Mouse (Mus musculus): ENCODE results near the gene Gprin3.

Gprin3 gene

DNA sequence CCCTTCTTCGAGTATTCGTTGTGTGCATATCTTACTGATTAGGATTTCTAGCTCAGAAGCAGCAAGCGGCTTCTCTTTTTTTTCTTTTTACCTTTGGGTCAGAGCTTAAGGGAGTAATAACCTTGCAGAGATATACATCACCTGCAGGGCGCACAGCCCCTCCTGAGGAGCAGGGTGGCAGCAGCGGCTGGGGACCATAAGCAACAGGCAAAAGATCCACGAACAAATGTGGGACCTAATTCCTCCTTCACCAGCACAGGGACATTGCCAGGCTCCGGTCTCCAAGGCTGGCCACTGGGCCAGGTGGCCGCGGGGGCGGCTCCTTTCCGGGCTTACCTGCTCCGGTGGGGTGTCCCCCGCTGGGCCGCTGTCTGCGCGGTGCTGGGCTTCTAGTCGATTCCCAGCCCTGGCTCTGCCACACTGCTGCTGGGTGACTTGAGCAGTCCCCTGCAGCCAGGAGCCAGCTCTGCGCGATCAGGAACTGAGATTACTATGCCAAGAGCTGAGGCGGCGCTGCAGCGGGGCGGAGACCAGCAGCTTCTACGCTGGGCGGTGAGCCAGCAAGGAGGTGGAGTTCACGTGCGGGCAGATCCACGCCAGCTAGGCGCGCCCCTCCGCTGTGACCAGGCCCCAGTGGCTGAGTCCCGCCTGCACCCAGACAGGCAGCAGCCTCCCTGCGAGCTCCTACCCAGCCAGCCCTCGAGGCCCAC lies at the start of gene Gprin3:
TSS of gene Gprin3 (minus strand) at position 471 of the 710 bp plus-strand sequence.
- DNase-seq (ENCODE audit: low spot score in 2 of 2): peak; percentile 85 to 92

DNA sequence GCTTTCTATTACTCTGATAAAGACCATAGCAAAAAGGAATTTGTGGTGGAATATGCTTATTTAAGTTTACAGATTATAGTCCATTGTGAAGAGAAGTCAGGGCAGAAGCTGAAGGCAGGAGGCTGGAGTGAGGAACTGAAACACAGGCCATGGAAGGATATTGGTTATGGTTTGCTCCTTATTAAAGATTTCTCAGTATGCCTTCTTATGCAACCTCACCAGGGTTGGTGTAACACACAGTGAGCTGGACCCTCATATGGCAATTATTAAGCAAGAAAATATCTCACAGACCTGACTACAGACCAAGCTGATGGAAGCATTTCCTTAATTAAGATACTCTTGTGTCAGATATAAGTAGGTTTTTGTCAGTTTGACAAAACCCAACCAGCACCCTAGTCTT lies 32.8 kb upstream of the Gprin3 start:
- no peak for DNase-seq (ENCODE audit: low spot score in 2 of 2)

DNA sequence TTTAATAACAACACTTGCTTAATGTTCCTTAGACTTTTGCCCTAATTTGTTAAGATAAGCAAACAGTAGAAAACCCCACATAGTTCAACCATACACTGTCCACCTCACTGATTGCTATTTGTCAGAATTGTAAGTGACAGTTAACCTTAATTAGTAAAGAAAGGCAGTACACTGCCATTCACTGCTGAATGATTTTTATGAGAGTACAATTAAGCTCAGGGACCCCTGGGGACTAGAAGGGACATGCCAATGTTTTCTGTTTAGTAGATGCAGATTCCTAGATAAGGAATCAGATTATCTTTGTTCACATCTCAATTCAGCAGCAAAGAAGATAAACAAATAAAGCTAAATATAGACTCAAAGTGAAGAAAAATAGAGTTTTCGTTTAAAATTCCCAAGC lies 30.0 kb upstream of the Gprin3 start:
- DNase-seq (ENCODE audit: low spot score in 2 of 2): no peak

DNA sequence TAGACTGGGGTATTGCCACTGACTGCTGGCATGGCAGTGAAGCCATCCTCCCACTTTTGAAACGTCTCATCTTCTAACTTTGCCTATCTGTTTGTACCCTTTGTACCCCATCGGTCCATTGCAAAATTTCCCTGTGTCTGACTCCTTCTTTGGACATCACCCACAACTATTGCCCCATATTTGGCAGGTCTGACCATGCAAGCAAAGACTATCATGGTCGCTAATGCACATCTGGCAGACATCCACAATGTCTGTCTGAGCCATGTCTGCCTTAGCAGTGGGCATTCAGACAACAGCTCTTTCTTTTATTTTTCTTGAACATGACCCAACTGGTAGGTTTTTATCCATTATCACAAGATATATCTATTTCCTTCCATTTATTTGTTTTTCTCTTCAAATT lies 25.3 kb upstream of the Gprin3 start:
- DNase-seq (ENCODE audit: low spot score in 2 of 2): peak in 1 of 2 experiments; percentile 52

DNA sequence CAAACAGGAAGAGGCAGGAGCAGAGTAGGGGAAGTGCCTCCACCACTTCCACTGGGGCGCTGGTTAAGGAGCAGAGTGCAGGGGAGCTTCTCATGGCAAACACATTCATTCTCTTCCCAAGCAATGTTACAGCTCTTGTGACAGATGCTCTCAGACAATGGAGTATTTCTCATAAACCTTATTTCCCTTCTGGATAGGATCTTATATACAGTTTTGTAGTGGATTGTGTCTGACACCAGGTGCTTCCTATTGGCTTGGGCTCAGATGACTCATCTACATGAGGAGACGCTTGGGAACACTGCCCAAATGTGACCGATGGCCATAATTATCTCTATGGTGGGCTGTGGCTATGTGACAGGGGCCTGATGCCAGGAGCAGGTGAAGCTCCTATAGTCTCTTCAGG lies 19.0 kb upstream of the Gprin3 start:
- no peak for DNase-seq (ENCODE audit: low spot score in 2 of 2)

DNA sequence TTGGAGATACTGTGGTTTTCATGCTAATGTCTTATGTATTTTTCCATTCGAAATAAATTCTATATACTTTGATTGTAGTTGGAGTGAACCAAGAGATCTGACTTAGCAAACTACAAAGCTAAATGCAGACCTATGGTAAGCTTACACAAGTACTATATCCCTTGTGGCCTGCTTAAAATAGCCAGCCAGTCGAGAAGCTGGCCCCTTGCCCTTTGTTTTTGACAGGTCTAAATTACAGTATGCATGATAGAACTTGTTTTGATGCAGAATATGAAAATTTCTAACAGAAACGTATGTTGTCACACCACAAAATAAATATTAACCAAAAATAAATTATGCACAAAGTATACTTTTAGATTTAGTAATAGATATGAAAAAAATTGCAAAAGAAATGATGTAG lies 9.8 kb upstream of the Gprin3 start:
- no peak for DNase-seq (ENCODE audit: low spot score in 2 of 2)

DNA sequence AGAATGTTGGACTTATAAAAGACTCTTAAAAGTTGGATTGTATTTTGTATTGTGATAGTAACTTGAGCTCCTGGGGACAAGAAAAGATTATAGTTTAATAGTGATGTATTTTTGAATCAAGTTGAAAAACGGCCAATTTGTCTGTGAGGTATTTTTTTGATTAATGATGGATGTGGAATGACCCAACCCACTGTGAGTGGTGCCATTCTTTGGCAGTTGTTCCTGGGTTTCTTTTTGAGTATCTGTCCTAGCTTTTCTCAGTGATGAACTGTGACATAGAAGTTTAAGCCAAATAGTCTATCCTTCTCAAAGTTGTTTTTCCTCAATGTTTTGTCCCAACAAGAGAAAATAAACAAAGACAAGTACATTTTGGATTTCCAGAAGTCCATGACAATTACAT lies 7.0 kb upstream of the Gprin3 start:
- no peak for DNase-seq (ENCODE audit: low spot score in 2 of 2)

DNA sequence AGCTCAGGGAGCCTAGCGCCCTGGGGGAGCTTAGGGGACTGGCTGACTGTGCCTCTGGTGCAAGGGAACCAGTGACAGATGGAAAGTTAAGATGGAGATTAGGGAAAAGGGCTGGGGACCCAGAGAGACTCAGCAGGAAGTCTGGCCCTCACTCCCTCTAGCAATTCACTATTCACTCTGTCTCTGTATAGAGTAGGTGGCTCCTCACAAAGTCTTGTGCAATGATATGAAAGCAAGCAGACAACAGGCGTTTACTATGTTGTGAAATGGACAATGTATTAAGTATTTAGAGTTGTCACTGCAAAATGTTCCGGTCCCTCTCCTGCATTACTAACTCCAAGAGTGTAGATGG lies 416 bp upstream of the Gprin3 start:
- DNase-seq (ENCODE audit: low spot score in 2 of 2): no peak

DNA sequence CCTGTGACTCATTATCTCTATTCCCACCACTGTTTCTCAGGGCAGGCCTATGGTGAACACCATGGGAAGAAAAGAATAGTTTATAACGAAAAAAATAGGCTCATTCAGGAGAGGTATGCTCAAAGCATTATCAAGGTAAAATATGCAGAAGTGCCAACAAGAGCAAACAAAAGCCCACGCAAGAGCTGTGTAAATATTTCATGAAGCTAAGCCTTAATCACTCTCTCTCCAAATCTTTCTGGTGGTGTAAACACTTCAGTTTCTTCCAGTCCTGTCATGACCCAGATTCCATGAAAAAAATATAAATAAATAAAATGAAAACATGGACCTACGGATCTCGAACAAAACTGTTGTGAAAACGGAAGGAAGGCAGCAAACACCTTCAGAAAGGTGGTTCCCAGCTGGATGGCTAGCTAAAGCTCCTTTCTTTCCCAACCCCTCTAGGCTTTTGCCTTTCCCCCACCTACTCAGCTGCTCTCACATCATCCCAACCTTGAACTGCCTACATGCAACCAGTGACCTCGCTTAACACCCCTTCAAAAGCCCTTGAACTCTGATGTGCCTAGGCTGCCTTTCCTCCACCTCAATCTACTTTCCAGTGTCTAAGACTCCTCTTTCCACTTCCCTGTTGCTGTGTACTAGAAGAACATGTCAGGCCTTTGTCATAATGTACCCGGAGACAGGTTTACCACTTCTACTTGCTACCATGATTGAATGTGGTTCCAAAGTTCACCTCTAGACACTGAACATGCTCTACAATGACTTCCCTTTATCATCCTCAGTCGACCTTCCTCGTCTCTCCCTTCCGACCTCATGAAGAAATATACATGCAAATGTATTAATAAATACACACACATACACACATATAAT lies 988 bp downstream of the Gprin3 start:
- DNase-seq (ENCODE audit: low spot score in 2 of 2): no peak

DNA sequence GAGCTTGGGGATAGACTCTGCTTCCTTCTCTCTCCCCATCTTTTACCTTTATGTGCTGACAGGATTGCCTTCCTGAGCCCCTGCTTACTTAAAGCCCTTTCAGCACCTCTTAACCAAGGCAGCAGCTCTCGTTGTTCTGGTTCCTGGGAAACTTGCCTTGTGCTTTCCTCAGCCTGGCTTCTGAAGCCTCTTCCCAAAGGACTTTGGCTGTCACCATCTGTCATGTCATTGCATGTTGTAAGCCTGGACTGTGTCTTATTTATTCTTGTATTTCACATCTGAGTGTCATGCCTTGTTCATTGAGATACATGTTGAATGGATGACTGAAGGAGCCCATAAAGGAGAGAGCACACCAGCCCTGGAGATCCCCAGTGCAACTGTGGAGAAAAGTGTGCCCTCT lies 2.3 kb downstream of the Gprin3 start:
- no peak for DNase-seq (ENCODE audit: low spot score in 2 of 2)

DNA sequence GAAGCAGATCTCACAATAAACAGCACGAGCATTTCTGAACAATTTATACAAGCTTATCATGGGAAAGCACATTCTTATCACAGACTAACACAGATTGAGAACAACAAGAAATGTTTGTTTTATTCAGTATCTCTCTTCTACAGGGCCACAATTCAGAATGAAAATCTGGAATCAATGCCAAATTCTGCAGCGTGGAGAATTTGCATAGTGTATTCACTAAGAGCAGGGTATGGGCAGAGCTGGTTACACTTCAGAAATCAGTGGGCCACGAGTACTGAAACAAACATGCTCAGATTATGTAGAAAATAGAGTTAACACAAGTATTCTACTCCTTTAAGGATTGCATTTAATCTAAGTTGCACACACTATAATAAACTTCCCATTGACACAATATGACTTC lies 6.8 kb downstream of the Gprin3 start:
- DNase-seq (ENCODE audit: low spot score in 2 of 2): no peak

DNA sequence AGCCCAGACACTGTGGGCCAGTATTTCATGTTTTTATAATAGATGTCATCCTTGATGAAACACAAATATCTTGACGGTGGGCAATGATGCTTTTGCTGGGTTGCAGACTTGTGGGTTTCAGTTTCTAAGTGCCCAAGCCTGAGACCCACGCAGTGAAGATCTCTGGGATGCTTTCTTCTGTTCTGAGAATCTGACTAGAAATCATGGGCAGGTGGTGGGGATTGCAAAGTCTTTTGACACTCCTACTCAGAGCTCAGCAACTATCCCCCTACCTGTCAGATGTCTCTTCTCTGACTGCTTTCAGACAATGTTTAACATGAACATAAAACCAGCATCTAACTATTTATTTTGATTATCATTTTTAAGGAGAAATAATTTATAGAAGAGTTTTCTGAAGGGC lies 7.4 kb downstream of the Gprin3 start:
- DNase-seq (ENCODE audit: low spot score in 2 of 2): no peak

DNA sequence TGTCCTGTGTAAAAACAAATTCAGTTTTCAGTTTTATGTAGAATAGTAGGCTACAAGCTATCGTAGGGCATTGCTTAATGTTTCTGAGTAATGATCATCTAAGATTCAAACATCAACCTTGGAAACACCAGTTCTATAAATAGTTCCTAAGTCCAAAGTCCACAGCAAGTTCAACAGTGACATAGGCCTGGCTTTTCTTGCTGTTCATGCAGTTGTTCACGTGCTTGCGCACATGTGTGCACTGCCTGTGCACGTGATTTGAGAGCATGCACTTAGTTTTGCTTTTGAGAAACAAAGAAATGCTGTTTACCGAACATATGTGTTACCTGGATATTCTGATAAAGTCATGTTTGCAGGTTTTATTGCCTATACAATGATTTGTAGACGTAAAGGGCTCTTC lies 11.3 kb downstream of the Gprin3 start:
- no peak for DNase-seq (ENCODE audit: low spot score in 2 of 2)

DNA sequence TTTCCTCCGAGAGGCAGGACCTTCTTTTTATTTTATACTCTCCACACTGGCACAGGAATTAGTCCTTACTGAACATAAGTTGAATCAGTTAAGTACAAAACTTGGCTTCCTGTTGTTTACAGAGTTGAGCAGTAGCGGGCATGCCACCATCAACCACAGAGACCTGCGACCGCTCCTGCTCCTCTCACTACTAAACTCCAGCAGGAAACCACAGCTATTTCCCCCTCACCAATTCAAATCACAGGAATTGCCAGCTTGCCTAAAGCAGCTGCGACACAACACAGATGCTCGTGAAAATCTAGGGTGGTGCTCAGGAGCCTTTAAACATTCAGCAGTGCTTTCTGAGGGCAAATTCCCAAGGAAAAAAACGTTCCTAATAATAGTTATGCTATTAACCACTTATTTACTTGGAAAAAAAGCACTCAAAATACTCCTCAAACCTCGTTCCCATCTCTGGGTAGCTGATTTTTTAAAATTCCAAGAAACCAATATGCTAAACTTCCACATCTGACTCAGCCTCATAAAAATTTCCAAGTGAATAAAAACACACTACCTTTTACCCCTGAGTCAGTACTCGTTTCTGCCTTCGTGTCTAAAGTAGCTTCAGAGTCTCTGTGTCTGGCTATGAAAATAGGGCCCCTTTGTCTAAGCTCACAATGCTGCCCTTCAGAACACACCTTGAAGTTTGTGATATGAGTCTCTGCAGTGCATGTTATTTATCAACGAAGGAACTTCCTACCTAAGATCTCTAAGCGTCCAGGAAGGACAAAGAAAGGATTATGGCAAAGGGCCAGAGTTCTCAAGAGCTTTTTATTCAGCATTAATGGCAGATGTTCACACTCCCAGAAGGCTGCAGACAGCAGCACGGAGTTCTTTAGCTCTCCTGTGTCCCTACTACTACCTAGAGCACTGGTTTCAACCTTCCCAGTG lies 13.4 kb downstream of the Gprin3 start:
- DNase-seq (ENCODE audit: low spot score in 2 of 2): no peak

DNA sequence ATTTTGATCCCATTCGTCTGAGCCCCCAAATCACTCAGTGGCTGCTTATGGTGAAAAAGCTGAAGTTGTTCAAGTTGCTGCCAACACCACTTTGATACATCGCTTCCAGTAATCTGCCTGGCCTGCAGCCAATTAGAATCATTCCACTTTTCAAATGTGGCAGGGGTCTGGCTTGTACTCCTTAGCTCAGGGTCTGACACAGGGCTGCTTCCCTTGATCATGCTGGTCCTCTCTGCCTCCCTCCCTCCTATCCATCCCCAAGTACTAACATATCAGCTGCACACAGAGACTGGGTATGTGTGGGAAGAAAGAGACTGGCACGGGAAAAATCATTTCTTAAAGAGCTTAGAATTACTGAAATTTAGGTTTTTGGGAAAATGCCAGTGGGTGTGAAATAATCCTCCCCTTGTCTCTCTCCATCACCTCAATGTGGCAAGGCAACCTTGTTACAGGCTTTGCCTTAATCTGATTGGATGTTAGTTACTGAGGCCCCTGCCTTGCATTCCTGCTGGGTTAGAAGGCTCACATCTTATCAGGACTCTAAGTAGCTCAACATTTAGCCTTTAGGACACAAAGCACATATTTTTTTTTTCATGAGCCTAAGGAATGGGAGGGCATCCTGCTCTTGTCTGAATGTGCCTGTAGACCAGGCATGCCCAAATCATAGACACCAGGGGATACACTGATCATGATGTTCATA lies 16.9 kb downstream of the Gprin3 start:
- no peak for DNase-seq (ENCODE audit: low spot score in 2 of 2)

DNA sequence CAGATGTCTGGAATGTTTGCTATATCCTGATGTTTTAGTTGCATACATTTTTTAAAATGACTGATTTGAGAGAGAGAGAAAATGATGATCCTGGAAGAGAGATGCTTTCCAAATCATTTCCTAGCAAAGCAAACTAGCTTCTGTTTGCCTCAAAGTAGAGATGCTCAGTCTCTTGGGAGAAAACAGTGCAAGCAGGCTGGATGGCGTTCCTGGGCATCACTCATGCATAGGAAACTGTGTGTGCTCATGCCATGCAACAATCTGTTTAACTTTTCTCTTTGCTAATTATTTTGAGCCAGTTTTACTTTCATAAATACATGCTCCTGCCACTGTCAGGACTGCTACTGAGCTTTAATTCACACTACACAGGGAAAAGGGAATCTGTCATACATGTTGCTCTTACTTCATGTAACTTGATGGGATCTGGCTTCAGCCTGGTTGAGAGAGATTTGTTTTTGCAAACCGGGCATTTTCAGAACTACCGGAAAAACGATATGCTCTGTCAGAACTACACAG lies 18.6 kb downstream of the Gprin3 start:
- no peak for DNase-seq (ENCODE audit: low spot score in 2 of 2)

DNA sequence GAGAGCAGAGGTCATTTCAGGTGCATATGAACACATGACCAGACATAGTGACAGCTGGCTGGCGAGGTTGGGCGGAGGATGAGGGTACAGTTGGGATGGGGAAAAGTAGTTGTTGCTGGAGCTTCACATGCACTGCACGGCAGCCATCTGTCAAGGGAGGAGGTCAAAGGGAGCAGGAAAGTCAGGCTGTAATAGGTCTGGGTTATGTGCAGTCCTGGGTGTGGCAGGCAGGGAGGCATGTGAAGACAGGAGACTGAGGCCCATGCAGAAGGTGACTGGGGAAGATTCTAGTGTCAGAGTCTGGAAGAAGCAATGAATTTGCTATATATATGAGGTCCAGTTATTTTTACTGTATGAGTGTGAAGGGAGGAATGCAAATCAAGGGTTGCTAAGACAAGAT lies 35.9 kb downstream of the Gprin3 start:
- no peak for DNase-seq (ENCODE audit: low spot score in 2 of 2)

DNA sequence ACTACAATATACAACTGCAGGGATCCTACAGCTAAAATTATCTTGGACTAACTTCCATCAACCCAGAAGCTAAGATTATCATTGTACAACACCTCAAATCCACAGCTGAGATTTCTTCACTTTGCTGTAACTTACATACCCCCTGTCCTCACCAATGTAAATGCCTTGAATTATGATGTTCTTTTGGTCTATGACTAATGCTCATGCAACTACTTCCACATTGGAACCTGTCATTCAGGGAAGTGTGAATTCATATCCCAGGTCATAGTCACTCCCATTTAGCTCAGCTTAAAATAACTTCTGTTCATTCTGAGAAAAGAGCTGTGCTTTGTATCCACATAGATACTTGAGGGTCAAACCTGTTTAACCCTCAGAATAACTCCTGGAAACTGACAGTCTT lies 60.8 kb downstream of the Gprin3 start:
- no peak for DNase-seq (ENCODE audit: low spot score in 2 of 2)

DNA sequence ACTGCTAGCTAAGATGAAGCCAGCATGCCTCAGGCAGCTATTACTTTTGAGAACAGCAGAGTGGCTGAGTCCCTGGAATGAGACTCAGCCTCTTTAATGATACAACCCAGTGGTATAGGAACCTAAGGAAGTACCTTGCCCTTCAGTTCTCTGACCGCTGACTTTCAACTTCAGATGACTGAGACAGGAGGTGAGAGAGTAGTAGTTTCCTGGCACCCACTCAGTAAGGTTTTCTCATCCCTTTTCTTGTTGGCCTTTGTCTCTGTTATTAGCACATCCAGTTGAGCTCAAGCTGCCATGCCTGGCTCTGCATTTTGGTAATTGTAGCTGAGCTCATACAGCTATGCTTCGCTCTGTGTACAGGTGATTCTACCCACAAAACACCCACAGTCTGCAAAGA lies 62.8 kb downstream of the Gprin3 start:
- no peak for DNase-seq (ENCODE audit: low spot score in 2 of 2)

DNA sequence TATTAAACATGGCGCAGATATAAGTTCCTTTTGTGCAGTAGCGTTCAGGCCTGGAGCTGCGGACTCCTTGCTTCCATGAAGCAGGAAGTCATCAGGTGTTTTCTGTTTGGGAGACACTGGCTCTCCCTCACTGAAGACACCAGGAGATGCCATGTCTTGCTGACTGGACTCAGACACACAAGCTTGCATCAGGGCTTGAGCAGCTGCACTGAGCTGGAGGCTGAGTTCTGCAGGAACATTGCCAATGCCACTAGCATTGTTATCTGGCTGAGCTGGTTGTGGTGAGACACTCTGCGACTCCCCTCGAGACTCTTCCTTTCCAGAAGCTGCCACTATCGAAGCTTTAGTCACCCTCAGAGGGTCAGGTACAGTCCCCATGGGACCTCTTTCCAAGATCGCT lies 71.2 kb downstream of the Gprin3 start:
- DNase-seq (ENCODE audit: low spot score in 2 of 2): no peak

DNA sequence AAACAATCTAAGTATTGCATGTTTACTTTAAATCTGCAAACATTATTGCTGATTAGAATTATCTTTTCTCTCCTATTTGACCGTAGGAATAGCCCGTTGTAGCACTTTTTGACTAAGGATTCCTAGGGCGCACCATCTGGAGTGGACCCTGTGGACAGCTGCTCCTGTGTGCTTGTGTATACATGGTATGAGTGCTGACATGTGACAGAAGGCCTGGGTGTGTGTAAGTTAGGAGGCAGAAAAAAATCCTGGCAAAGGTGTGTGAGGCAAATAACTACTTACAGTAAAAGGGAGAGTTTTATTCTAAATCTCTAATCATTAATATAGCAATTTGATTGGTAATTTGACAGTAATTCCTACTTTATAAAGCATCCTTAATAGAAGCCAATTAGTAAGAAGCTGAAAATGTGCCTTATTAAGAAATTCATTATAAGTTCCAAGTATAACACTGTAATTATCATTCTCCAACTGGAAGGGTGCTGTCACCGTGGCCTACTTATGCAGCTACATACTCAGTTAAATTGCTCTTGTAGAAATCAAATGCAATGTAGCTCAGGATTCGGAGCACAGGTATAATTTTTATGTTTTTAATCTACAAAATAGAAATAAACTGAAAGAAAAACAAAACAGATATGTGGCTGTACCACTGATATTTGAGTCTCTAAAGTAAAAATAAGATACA lies 74.8 kb downstream of the Gprin3 start:
- DNase-seq (ENCODE audit: low spot score in 2 of 2): no peak

Data from urinary bladder, postnatal 36 days (tissue).